Mouse (Mus musculus) lung, adult 2 months (tissue): ENCODE measurements at regions not wholly inside any gene's neighbourhood (a gene's known extent, or its start where the extent isn't known, plus 50 kb on each side); places are given as distances from the start of the nearest gene placed in this dataset.

Source experiments
- DNase-seq: peaks from one replicate; pipeline ENCODE4 v3.0.0; 2022
- H3K4me1 ChIP-seq: fragments of 200-500 bp; 2 replicates; pipeline ENCODE4 v1.6.1; 2011; ENCODE audit warnings: low read length; ENCODE audit not compliant: control insufficient read depth, insufficient read depth
- H3K4me3 ChIP-seq: fragments of 200-500 bp; replicated peaks from 2 replicates; pipeline ENCODE3; 2011; ENCODE audit warnings: low read depth, mild to moderate bottlenecking, control low read depth, low read length; ENCODE audit errors: extremely low read depth
- CTCF ChIP-seq: fragments of 200-500 bp; IDR thresholded peaks from 2 replicates; pipeline ENCODE4 v1.5.1; 2011; ENCODE audit warnings: mild to moderate bottlenecking, low read length, control low read depth; ENCODE audit not compliant: insufficient read depth
- POLR2A ChIP-seq: fragments of 200-500 bp; IDR thresholded peaks from 2 replicates; pipeline ENCODE4 v1.6.1; 2011; ENCODE audit warnings: low read depth, mild to moderate bottlenecking, control low read depth, low read length, borderline replicate concordance; ENCODE audit errors: extremely low read depth
- WGBS: fragments of 180-500 bp; shearing (Covaris S2); methylation state at CpG from one replicate; pipeline ENCODE4 v1.1.7; 2018; 5-methylcytosine and 5-hydroxymethylcytosine counted together

- TF ChIP-seq POLR2A: no peak
- peak; percentile 78 for TF ChIP-seq CTCF
- DNase-seq: peak; percentile 74
- no peaks in the 10 kb centered on the region for H3K4me1 ChIP-seq
- 20% methylated on average over 8 of the region's 8 CpGs for WGBS
- H3K4me3 ChIP-seq: no peak overlapping the region
Observed at GRCm38 (mm10) chr2:78049248-78049874, 103.2 kb upstream of the Cwc22 start.

- WGBS: 37% methylated on average over 6 of the region's 6 CpGs
- DNase-seq: no peak
- TF ChIP-seq POLR2A (no peak), CTCF (no peak)
- no peak overlapping the region for H3K4me3 ChIP-seq
- no peaks in the 10 kb centered on the region for H3K4me1 ChIP-seq
Observed at GRCm38 (mm10) chr2:78048706-78049055, 102.5 kb upstream of the Cwc22 start.

GRCm38 (mm10) chr2:78048030-78048705, 102.0 kb upstream of the Cwc22 start:
- DNase-seq: no peak
- TF ChIP-seq CTCF: peak; percentile 45
- TF ChIP-seq POLR2A: no peak
- 40% methylated on average over 11 of the region's 11 CpGs for WGBS
- H3K4me1 ChIP-seq: no peaks in the 10 kb centered on the region
- no peak overlapping the region for H3K4me3 ChIP-seq

- no peak for TF ChIP-seq POLR2A
- TF ChIP-seq CTCF: no peak
- H3K4me3 ChIP-seq: no peak overlapping the region
- 29% methylated on average over 2 of the region's 2 CpGs for whole genome bisulfite sequencing
- H3K4me1 ChIP-seq: no peaks in the 10 kb centered on the region
- no peak for DNase-seq
Observed at GRCm38 (mm10) chr2:78027319-78027718, 81.1 kb upstream of the Cwc22 start.

- TF ChIP-seq POLR2A (no peak), CTCF (no peak)
- DNase-seq: no peak
- H3K4me1 ChIP-seq: no peaks in the 10 kb centered on the region
- H3K4me3 ChIP-seq: no peak overlapping the region
- WGBS: 34% methylated on average over 6 of the region's 6 CpGs
Observed at GRCm38 (mm10) chr2:78026808-78027207, 80.6 kb upstream of the Cwc22 start.

- 53% methylated on average over 16 of the region's 16 CpGs for WGBS
- TF ChIP-seq POLR2A (no peak), CTCF (no peak)
- Histone ChIP-seq H3K4me1 (no peaks in the 10 kb centered on the region), H3K4me3 (no peak overlapping the region)
- no peak for DNase-seq
Observed at GRCm38 (mm10) chr2:78025651-78026435, 79.7 kb upstream of the Cwc22 start.

GRCm38 (mm10) chr2:78024981-78025565, 78.9 kb upstream of the Cwc22 start:
- TF ChIP-seq POLR2A: no peak
- no peak for TF ChIP-seq CTCF
- Histone ChIP-seq H3K4me3 (no peak overlapping the region), H3K4me1 (no peaks in the 10 kb centered on the region)
- DNase-seq: no peak
- WGBS: 59% methylated on average over 1 of the region's 1 CpGs

- Histone ChIP-seq H3K4me1 (no peaks in the 10 kb centered on the region), H3K4me3 (no peak overlapping the region)
- 56% methylated on average over 4 of the region's 4 CpGs for WGBS
- no peak for DNase-seq
- TF ChIP-seq POLR2A (no peak), CTCF (no peak)
Observed at GRCm38 (mm10) chr2:78023916-78024685, 77.9 kb upstream of the Cwc22 start.

- TF ChIP-seq CTCF (no peak), POLR2A (no peak)
- H3K4me3 ChIP-seq: no peak overlapping the region
- no peaks in the 10 kb centered on the region for H3K4me1 ChIP-seq
- DNase-seq: no peak
- 83% methylated on average over 2 of the region's 2 CpGs for WGBS
Observed at GRCm38 (mm10) chr2:78023416-78023815, 77.2 kb upstream of the Cwc22 start.
